Mouse (Mus musculus) kidney, postnatal 0 days (tissue): ENCODE measurements at regions not wholly inside any gene's neighbourhood (a gene's known extent, or its start where the extent isn't known, plus 50 kb on each side); places are given as distances from the start of the nearest gene placed in this dataset.

ENCODE experiments used
- ATAC-seq: fragments of 200-750 bp; cut with Nextera tagmentation; replicated peaks from 2 replicates; pipeline ENCODE4 v1.8.0; 2017; ENCODE audit warnings: low read depth, moderate number of reproducible peaks, moderate TSS enrichment, moderate library complexity; ENCODE audit not compliant: low FRiP score
- DNase-seq: peaks from one replicate; pipeline ENCODE4 v3.0.0-alpha.2; 2016; ENCODE audit warnings: low spot score
- H3K27ac ChIP-seq: fragments of 300-500 bp; sonication (generic); 2 replicates; pipeline ENCODE4 v1.5.1; 2014; ENCODE audit warnings: mild to moderate bottlenecking
- H3K27me3 ChIP-seq: fragments of 300-500 bp; sonication (generic); 2 replicates; pipeline ENCODE4 v1.6.1; 2014; ENCODE audit warnings: low read length, mixed read lengths; ENCODE audit not compliant: insufficient read depth
- H3K36me3 ChIP-seq: fragments of 300-500 bp; sonication (generic); 2 replicates; pipeline ENCODE4 v1.6.1; 2014; ENCODE audit warnings: low read length, mixed read lengths; ENCODE audit not compliant: insufficient read depth
- H3K4me1 ChIP-seq: fragments of 300-500 bp; sonication (generic); replicated peaks from 2 replicates; pipeline ENCODE4 v1.6.1; 2014; ENCODE audit warnings: antibody characterized with exemption, low read length, mixed read lengths; ENCODE audit not compliant: insufficient read depth
- H3K4me2 ChIP-seq: fragments of 300-500 bp; sonication (generic); 2 replicates; pipeline ENCODE4 v1.6.1; 2014; ENCODE audit warnings: mild to moderate bottlenecking, low read length, moderate library complexity, mixed read lengths
- H3K4me3 ChIP-seq: fragments of 300-500 bp; sonication (generic); replicated peaks from 2 replicates; pipeline ENCODE4 v1.5.1; 2014; ENCODE audit warnings: low read depth, low read length
- H3K9ac ChIP-seq: fragments of 300-500 bp; sonication (generic); 2 replicates; pipeline ENCODE4 v1.6.1; 2014; ENCODE audit warnings: low read depth, low read length
- H3K9me3 ChIP-seq: fragments of 300-500 bp; sonication (generic); replicated peaks from 2 replicates; pipeline ENCODE4 v1.6.1; 2016; ENCODE audit warnings: low read length, inconsistent platforms, mixed read lengths
- CTCF ChIP-seq: IDR thresholded peaks from 2 replicates; pipeline ENCODE4 v1.5.1; 2016; ENCODE audit warnings: antibody characterized with exemption, low read depth, mild to moderate bottlenecking, moderate library complexity
- WGBS: fragments of 180-500 bp; shearing (Covaris S2); extraction: QIAGEN DNeasy Blood & Tissue Kit; methylation state at CpG from one replicate; pipeline ENCODE4 v1.1.7; 2014; 5-methylcytosine and 5-hydroxymethylcytosine counted together

- 80% methylated on average over 6 of the region's 6 CpGs for WGBS
- DNase-seq (no peak), ATAC-seq (no peak)
- Histone ChIP-seq H3K9ac (no peak overlapping the region), H3K9me3 (0 out of 2 replicates have a peak, but pooled peaks cover under 1% of the 10 kb centered on the region), H3K36me3 (no peaks in the 10 kb centered on the region), H3K27ac (no peak overlapping the region), H3K4me2 (no peak overlapping the region), H3K27me3 (no peaks in the 10 kb centered on the region), H3K4me1 (peaks cover 19% of the 10 kb centered on the region), H3K4me3 (no peak overlapping the region)
- peak; percentile 8; the same call in 1 of the 2 replicates for TF ChIP-seq CTCF
Measured at GRCm38 (mm10) chr17:84036056-84036455, 151.7 kb downstream of the Zfp36l2 start.

- no peaks in the 10 kb centered on the region for H3K36me3 ChIP-seq
- no peak overlapping the region for H3K9ac ChIP-seq
- DNase-seq (no peak), ATAC-seq (no peak)
- TF ChIP-seq CTCF = no peak
- H3K4me2 ChIP-seq = no peak overlapping the region
- H3K4me3 ChIP-seq = no peak overlapping the region
- 97% methylated on average over 1 of the region's 1 CpGs for WGBS
- H3K9me3 ChIP-seq = no peaks in the 10 kb centered on the region
- peaks cover 19% of the 10 kb centered on the region for H3K4me1 ChIP-seq
- no peak overlapping the region for H3K27ac ChIP-seq
- no peaks in the 10 kb centered on the region for H3K27me3 ChIP-seq
Measured at GRCm38 (mm10) chr17:84034801-84035200, 152.9 kb downstream of the Zfp36l2 start.

GRCm38 (mm10) chr17:84032441-84032840 lies 155.3 kb downstream of the Zfp36l2 start:
- TF ChIP-seq CTCF = no peak
- H3K9ac ChIP-seq = no peak overlapping the region
- no peaks in the 10 kb centered on the region for H3K27me3 ChIP-seq
- no peak overlapping the region for H3K4me2 ChIP-seq
- peaks cover 16% of the 10 kb centered on the region; the same call in 1 of the 2 replicates for H3K4me1 ChIP-seq
- H3K9me3 ChIP-seq = no peaks in the 10 kb centered on the region
- H3K36me3 ChIP-seq = no peaks in the 10 kb centered on the region
- 79% methylated on average over 8 of the region's 8 CpGs for WGBS
- DNase-seq (no peak), ATAC-seq (no peak)
- H3K27ac ChIP-seq = no peak overlapping the region
- H3K4me3 ChIP-seq = no peak overlapping the region

- Histone ChIP-seq H3K4me3 (no peak overlapping the region), H3K9ac (no peak overlapping the region), H3K4me1 (peaks cover 16% of the 10 kb centered on the region; the same call in 1 of the 2 replicates), H3K36me3 (no peaks in the 10 kb centered on the region), H3K27me3 (no peaks in the 10 kb centered on the region), H3K27ac (peak overlapping the region; percentile 25; the same call in 1 of the 2 replicates), H3K9me3 (no peaks in the 10 kb centered on the region), H3K4me2 (no peak overlapping the region)
- TF ChIP-seq CTCF = no peak
- DNase-seq = no peak
- 57% methylated on average over 4 of the region's 4 CpGs for WGBS
- no peak for ATAC-seq
Measured at GRCm38 (mm10) chr17:84031833-84032232, 155.9 kb downstream of the Zfp36l2 start.

- 45% methylated on average over 6 of the region's 6 CpGs for WGBS
Measured at GRCm38 (mm10) chr17:84031381-84031780, 156.4 kb downstream of the Zfp36l2 start.

GRCm38 (mm10) chr17:84030699-84031098 lies 157.0 kb downstream of the Zfp36l2 start:
- Histone ChIP-seq H3K4me3 (no peak overlapping the region), H3K9ac (no peak overlapping the region), H3K9me3 (no peaks in the 10 kb centered on the region), H3K27ac (no peak overlapping the region), H3K36me3 (no peaks in the 10 kb centered on the region), H3K4me1 (peaks cover 16% of the 10 kb centered on the region; the same call in 1 of the 2 replicates), H3K4me2 (no peak overlapping the region), H3K27me3 (no peaks in the 10 kb centered on the region)
- WGBS = 96% methylated on average over 5 of the region's 5 CpGs
- TF ChIP-seq CTCF = peak; percentile 47
- ATAC-seq (no peak), DNase-seq (no peak)

More at GRCm38 (mm10) chr17:84031381-84031780, 156.4 kb downstream of the Zfp36l2 start:
- TF ChIP-seq CTCF = no peak
- no peaks in the 10 kb centered on the region for H3K9me3 ChIP-seq
- DNase-seq (peak; percentile 68), ATAC-seq (no peak)
- no peak overlapping the region for H3K4me2 ChIP-seq
- no peak overlapping the region for H3K4me3 ChIP-seq
- no peaks in the 10 kb centered on the region for H3K36me3 ChIP-seq
- peaks cover 16% of the 10 kb centered on the region; the same call in 1 of the 2 replicates for H3K4me1 ChIP-seq
- no peaks in the 10 kb centered on the region for H3K27me3 ChIP-seq
- H3K27ac ChIP-seq = peak overlapping the region; percentile 25; the same call in 1 of the 2 replicates
- H3K9ac ChIP-seq = no peak overlapping the region
